Mouse (Mus musculus): ENCODE results near the gene Cops6. TPM values are rescaled to one million over a fixed set of nuclear protein-coding genes. Genes with fewer than 3 reads are reported as not detected.

The Cops6 gene
- polyA plus RNA-seq, 1 experiment, result not detected

GRCm38 (mm10) chr5:138171695-138172491 is 11.0 kb downstream of the Cops6 start, which contains the start of the genes Ap4m1 and Mcm7:
TSS of gene Ap4m1 (plus strand) at chr5:138172002.
TSS of gene Mcm7 (minus strand) at chr5:138172422.
- peak within 1 kb of the TSS; percentile 90 for H3K4me3 ChIP-seq (ENCODE audit: insufficient read depth, low read depth, low read length)
- TF ChIP-seq CTCF (IDR thresholded peaks at IDR 0.05; ENCODE audit: insufficient read depth, low read depth, low read length) (no peak), POLR2A (IDR thresholded peaks at IDR 0.05; ENCODE audit: insufficient read depth, low read depth, low read length) (no peak)
- peak within 1 kb of the TSS; percentile 93 for H3K27ac ChIP-seq (ENCODE audit: insufficient read depth, low read depth, low read length)
- 0 out of 2 replicates have a peak, but pooled peaks cover 2% of the 10 kb centered on the region for H3K4me1 ChIP-seq (ENCODE audit: control insufficient read depth, insufficient read depth, low read length)
- under 1% methylated on average over 54 of the region's 54 CpGs for WGBS

- no peak overlapping the region for H3K27ac ChIP-seq (ENCODE audit: insufficient read depth, low read depth, low read length)
- H3K4me3 ChIP-seq (ENCODE audit: insufficient read depth, low read depth, low read length), result no peak overlapping the region
- H3K4me1 ChIP-seq (ENCODE audit: control insufficient read depth, insufficient read depth, low read length), result 0 out of 2 replicates have a peak, but pooled peaks cover 2% of the 10 kb centered on the region
- TF ChIP-seq CTCF (IDR thresholded peaks at IDR 0.05; ENCODE audit: insufficient read depth, low read depth, low read length) (no peak), POLR2A (IDR thresholded peaks at IDR 0.05; ENCODE audit: insufficient read depth, low read depth, low read length) (no peak)
- WGBS, result 73% methylated on average over 3 of the region's 3 CpGs
Observed at GRCm38 (mm10) chr5:138173217-138173616, 12.3 kb downstream of the Cops6 start.

- Histone ChIP-seq H3K27ac (ENCODE audit: insufficient read depth, low read depth, low read length) (peak within 1 kb of the TSS; percentile 85), H3K4me3 (ENCODE audit: insufficient read depth, low read depth, low read length) (peak within 1 kb of the TSS; percentile 88), H3K4me1 (ENCODE audit: control insufficient read depth, insufficient read depth, low read length) (0 out of 2 replicates have a peak, but pooled peaks cover 2% of the 10 kb centered on the region)
- WGBS, result under 1% methylated on average over 31 of the region's 31 CpGs
- TF ChIP-seq CTCF (IDR thresholded peaks at IDR 0.05; ENCODE audit: insufficient read depth, low read depth, low read length) (no peak), POLR2A (IDR thresholded peaks at IDR 0.05; ENCODE audit: insufficient read depth, low read depth, low read length) (peak; percentile 98)
Observed at GRCm38 (mm10) chr5:138186950-138187638, 26.2 kb downstream of the Cops6 start, which contains the start of the genes Taf6 and Cnpy4. TSS of gene Taf6 (minus strand) at chr5:138187451. TSS of gene Cnpy4 (plus strand) at chr5:138187485.

GRCm38 (mm10) chr5:138187661-138188306 is 26.9 kb downstream of the Cops6 start:
- 1% methylated on average over 10 of the region's 10 CpGs for WGBS
- Histone ChIP-seq H3K27ac (ENCODE audit: insufficient read depth, low read depth, low read length) (peak overlapping the region; percentile 85), H3K4me3 (ENCODE audit: insufficient read depth, low read depth, low read length) (peak overlapping the region; percentile 69), H3K4me1 (ENCODE audit: control insufficient read depth, insufficient read depth, low read length) (0 out of 2 replicates have a peak, but pooled peaks cover 2% of the 10 kb centered on the region)
- TF ChIP-seq CTCF (IDR thresholded peaks at IDR 0.05; ENCODE audit: insufficient read depth, low read depth, low read length) (no peak), POLR2A (IDR thresholded peaks at IDR 0.05; ENCODE audit: insufficient read depth, low read depth, low read length) (no peak)

GRCm38 (mm10) chr5:138193771-138194727 is 33.2 kb downstream of the Cops6 start, which contains the start of gene Mblac1:
TSS of gene Mblac1 (plus strand) at chr5:138194314.
- TF ChIP-seq POLR2A (IDR thresholded peaks at IDR 0.05; ENCODE audit: insufficient read depth, low read depth, low read length), result 0 out of 2 replicates have a peak, but pooled peaks have one; percentile 49
- TF ChIP-seq CTCF (IDR thresholded peaks at IDR 0.05; ENCODE audit: insufficient read depth, low read depth, low read length), result no peak
- H3K27ac ChIP-seq (ENCODE audit: insufficient read depth, low read depth, low read length), result peak within 1 kb of the TSS; percentile 94
- WGBS, result 3% methylated on average over 54 of the region's 54 CpGs
- H3K4me3 ChIP-seq (ENCODE audit: insufficient read depth, low read depth, low read length), result peak within 1 kb of the TSS; percentile 79
- peaks cover 3% of the 10 kb centered on the region; the same call in 1 of the 2 replicates for H3K4me1 ChIP-seq (ENCODE audit: control insufficient read depth, insufficient read depth, low read length)

- H3K4me3 ChIP-seq (ENCODE audit: insufficient read depth, low read depth, low read length), result peak overlapping the region; percentile 79
- TF ChIP-seq POLR2A (IDR thresholded peaks at IDR 0.05; ENCODE audit: insufficient read depth, low read depth, low read length), result no peak
- peaks cover 3% of the 10 kb centered on the region; the same call in 1 of the 2 replicates for H3K4me1 ChIP-seq (ENCODE audit: control insufficient read depth, insufficient read depth, low read length)
- WGBS, result under 1% methylated on average over 29 of the region's 29 CpGs
- peak overlapping the region; percentile 94 for H3K27ac ChIP-seq (ENCODE audit: insufficient read depth, low read depth, low read length)
Observed at GRCm38 (mm10) chr5:138194755-138195345, 34.0 kb downstream of the Cops6 start.

- 41% methylated on average over 7 of the region's 7 CpGs for WGBS
- Histone ChIP-seq H3K4me3 (ENCODE audit: insufficient read depth, low read depth, low read length) (peak overlapping the region; percentile 79; the same call in 1 of the 2 replicates), H3K27ac (ENCODE audit: insufficient read depth, low read depth, low read length) (peak overlapping the region; percentile 94; the same call in 1 of the 2 replicates), H3K4me1 (ENCODE audit: control insufficient read depth, insufficient read depth, low read length) (peaks cover 3% of the 10 kb centered on the region; the same call in 1 of the 2 replicates)
- TF ChIP-seq CTCF (IDR thresholded peaks at IDR 0.05; ENCODE audit: insufficient read depth, low read depth, low read length) (no peak), POLR2A (IDR thresholded peaks at IDR 0.05; ENCODE audit: insufficient read depth, low read depth, low read length) (no peak)
Observed at GRCm38 (mm10) chr5:138195463-138195862, 34.6 kb downstream of the Cops6 start.

All from olfactory bulb, adult 2 months (tissue).